Mouse (Mus musculus) kidney, postnatal 0 days (tissue): Measurements from ENCODE around the gene Thada. TPM values are rescaled to one million over a fixed set of nuclear protein-coding genes. Genes with fewer than 3 reads are reported as not detected.

Experiments used
- ATAC-seq: fragments of 200-750 bp; cut with Nextera tagmentation; replicated peaks from 2 replicates; pipeline ENCODE4 v1.8.0; 2017; ENCODE audit warnings: low read depth, moderate number of reproducible peaks, moderate TSS enrichment, moderate library complexity; ENCODE audit not compliant: low FRiP score
- DNase-seq: peaks from one replicate; pipeline ENCODE4 v3.0.0-alpha.2; 2016; ENCODE audit warnings: low spot score
- H3K27ac ChIP-seq: fragments of 300-500 bp; sonication (generic); 2 replicates; pipeline ENCODE4 v1.5.1; 2014; ENCODE audit warnings: mild to moderate bottlenecking
- H3K27me3 ChIP-seq: fragments of 300-500 bp; sonication (generic); 2 replicates; pipeline ENCODE4 v1.6.1; 2014; ENCODE audit warnings: low read length, mixed read lengths; ENCODE audit not compliant: insufficient read depth
- H3K36me3 ChIP-seq: fragments of 300-500 bp; sonication (generic); 2 replicates; pipeline ENCODE4 v1.6.1; 2014; ENCODE audit warnings: low read length, mixed read lengths; ENCODE audit not compliant: insufficient read depth
- H3K4me1 ChIP-seq: fragments of 300-500 bp; sonication (generic); replicated peaks from 2 replicates; pipeline ENCODE4 v1.6.1; 2014; ENCODE audit warnings: antibody characterized with exemption, low read length, mixed read lengths; ENCODE audit not compliant: insufficient read depth
- H3K4me2 ChIP-seq: fragments of 300-500 bp; sonication (generic); 2 replicates; pipeline ENCODE4 v1.6.1; 2014; ENCODE audit warnings: mild to moderate bottlenecking, low read length, moderate library complexity, mixed read lengths
- H3K4me3 ChIP-seq: fragments of 300-500 bp; sonication (generic); replicated peaks from 2 replicates; pipeline ENCODE4 v1.5.1; 2014; ENCODE audit warnings: low read depth, low read length
- H3K9ac ChIP-seq: fragments of 300-500 bp; sonication (generic); 2 replicates; pipeline ENCODE4 v1.6.1; 2014; ENCODE audit warnings: low read depth, low read length
- H3K9me3 ChIP-seq: fragments of 300-500 bp; sonication (generic); replicated peaks from 2 replicates; pipeline ENCODE4 v1.6.1; 2016; ENCODE audit warnings: low read length, inconsistent platforms, mixed read lengths
- CTCF ChIP-seq: IDR thresholded peaks from 2 replicates; pipeline ENCODE4 v1.5.1; 2016; ENCODE audit warnings: antibody characterized with exemption, low read depth, mild to moderate bottlenecking, moderate library complexity
- WGBS: fragments of 180-500 bp; shearing (Covaris S2); extraction: QIAGEN DNeasy Blood & Tissue Kit; methylation state at CpG from one replicate; pipeline ENCODE4 v1.1.7; 2014; 5-methylcytosine and 5-hydroxymethylcytosine counted together
- polyA plus RNA-seq: library from polyadenylated mRNA; unstranded; fragments of >200 nt; fragmentation: Nextera tagmentation; extraction: Ambion mirVana; gene quantifications from 2 replicates; pipeline ENCODE4 v1.2.1, GENCODE M21; 2015

Gene Thada
- polyA plus RNA-seq, 1 experiment from 2014 or later, result 3.4 TPM

- H3K4me3 ChIP-seq, result no peak overlapping the region
- H3K4me2 ChIP-seq, result no peak overlapping the region
- no peaks in the 10 kb centered on the region for H3K9me3 ChIP-seq
- ATAC-seq, result no peak
- no peaks in the 10 kb centered on the region for H3K27me3 ChIP-seq
- H3K9ac ChIP-seq, result no peak overlapping the region
- no peak overlapping the region for H3K27ac ChIP-seq
- H3K36me3 ChIP-seq, result no peaks in the 10 kb centered on the region
- 95% methylated on average over 3 of the region's 3 CpGs for WGBS
- no peak for DNase-seq
- peaks cover 29% of the 10 kb centered on the region for H3K4me1 ChIP-seq
- no peak for TF ChIP-seq CTCF
Measured at GRCm38 (mm10) chr17:84144130-84144529, 321.9 kb downstream of the Thada start.

GRCm38 (mm10) chr17:84143219-84143844 is 322.7 kb downstream of the Thada start:
- Histone ChIP-seq H3K4me1 (peaks cover 29% of the 10 kb centered on the region), H3K27me3 (no peaks in the 10 kb centered on the region), H3K4me2 (no peak overlapping the region), H3K36me3 (no peaks in the 10 kb centered on the region), H3K9ac (no peak overlapping the region), H3K27ac (peak overlapping the region; percentile 33; the same call in 1 of the 2 replicates), H3K9me3 (no peaks in the 10 kb centered on the region), H3K4me3 (no peak overlapping the region)
- 17% methylated on average over 12 of the region's 12 CpGs for WGBS
- no peak for TF ChIP-seq CTCF
- peak; percentile 53 for ATAC-seq
- DNase-seq, result no peak

DNA sequence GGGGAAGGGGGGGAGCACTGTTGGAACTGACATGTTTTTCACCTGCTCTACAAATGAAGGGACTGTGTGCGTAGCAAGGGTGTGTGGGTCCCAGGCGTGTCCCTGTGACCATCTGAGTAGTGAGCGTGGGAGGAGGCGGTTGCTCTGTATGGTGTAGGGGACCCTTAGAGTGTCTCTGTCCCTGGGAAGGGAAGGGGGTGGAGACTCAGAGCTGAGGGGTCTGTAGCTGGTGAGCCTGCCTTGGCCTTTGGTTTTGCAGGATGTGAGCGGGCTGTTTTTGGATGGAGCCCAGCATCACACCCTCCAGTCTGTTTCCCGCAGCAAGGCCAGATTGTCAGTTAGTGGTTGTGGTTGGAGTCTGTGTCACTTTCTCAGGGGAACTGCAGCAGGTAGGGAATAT is 324.3 kb downstream of the Thada start:
- H3K27ac ChIP-seq, result peak overlapping the region; percentile 62
- no peaks in the 10 kb centered on the region for H3K36me3 ChIP-seq
- WGBS, result 64% methylated on average over 6 of the region's 6 CpGs
- ATAC-seq (no peak), DNase-seq (no peak)
- TF ChIP-seq CTCF, result no peak
- H3K4me3 ChIP-seq, result no peak overlapping the region
- peaks cover 40% of the 10 kb centered on the region for H3K4me1 ChIP-seq
- H3K9me3 ChIP-seq, result no peaks in the 10 kb centered on the region
- H3K9ac ChIP-seq, result no peak overlapping the region
- H3K27me3 ChIP-seq, result no peaks in the 10 kb centered on the region
- no peak overlapping the region for H3K4me2 ChIP-seq

DNA sequence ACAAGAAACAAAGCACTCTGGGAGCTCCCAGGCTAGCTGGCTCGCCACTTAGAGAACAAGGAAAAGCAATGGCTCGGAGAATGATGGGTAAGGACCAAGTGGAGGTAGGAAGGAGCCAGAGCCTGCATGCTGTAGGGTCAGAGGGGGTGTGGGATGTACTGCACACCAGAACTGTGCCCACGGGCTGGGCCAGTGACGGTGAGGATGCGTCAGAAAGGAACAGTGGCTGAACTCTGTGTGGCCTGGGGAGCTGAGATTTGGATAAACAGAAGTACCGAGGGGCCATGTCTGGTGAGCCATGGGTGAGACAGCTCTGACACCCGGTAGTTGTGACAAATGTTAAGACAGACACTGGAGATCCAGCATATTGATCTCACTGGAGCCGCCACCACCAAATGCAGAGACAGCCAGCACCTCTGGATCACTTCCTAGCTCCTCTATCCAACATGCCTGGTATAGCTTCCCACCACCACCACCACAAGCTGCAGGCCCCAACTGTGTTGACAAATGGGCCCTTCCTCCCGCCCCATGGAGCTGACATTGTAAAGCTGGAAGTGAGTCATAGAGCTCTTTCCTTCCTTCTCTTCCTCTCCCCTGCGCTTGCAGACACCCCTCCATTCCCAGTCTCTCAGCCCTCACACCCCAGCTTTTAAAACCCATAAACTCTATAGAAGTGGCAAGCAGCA is 325.0 kb downstream of the Thada start:
- TF ChIP-seq CTCF, result no peak
- DNase-seq, result peak; percentile 70
- ATAC-seq, result no peak
- Histone ChIP-seq H3K4me1 (peaks cover 41% of the 10 kb centered on the region), H3K4me2 (no peak overlapping the region), H3K9me3 (no peaks in the 10 kb centered on the region), H3K27ac (peak overlapping the region; percentile 62), H3K4me3 (no peak overlapping the region), H3K9ac (no peak overlapping the region), H3K27me3 (no peaks in the 10 kb centered on the region), H3K36me3 (no peaks in the 10 kb centered on the region)
- 60% methylated on average over 10 of the region's 10 CpGs for WGBS

Other genes starting within 250 kb of the Thada start
- 6.1 and 6.6 TPM in 2 replicates for gene Plekhh2, start 45.7 kb upstream of the Thada start, polyA plus RNA-seq
- 59.9 and 61.2 TPM in 2 replicates for gene Dync2li1, start 160.3 kb upstream of the Thada start, polyA plus RNA-seq
- 0.36 and 0.38 TPM in 2 replicates for gene Abcg8, start 210.1 kb upstream of the Thada start, polyA plus RNA-seq
- 4.1 and 4.8 TPM in 2 replicates for gene Abcg5, start 216.8 kb upstream of the Thada start, polyA plus RNA-seq